Mouse (Mus musculus) forebrain, embryonic 10.5 days (tissue): Measurements from ENCODE around the gene Setd1b. TPM values are rescaled to one million over a fixed set of nuclear protein-coding genes. Genes with fewer than 3 reads are reported as not detected.

Source experiments
- DNase-seq: peaks from one replicate; pipeline ENCODE4 v3.0.0-alpha.2; 2017; ENCODE audit warnings: low spot score; ENCODE audit errors: extremely low spot score
- H3K27ac ChIP-seq: fragments of 300-500 bp; sonication (generic); 2 replicates; pipeline ENCODE4 v1.5.1; 2016; ENCODE audit warnings: mild to moderate bottlenecking
- H3K27me3 ChIP-seq: fragments of 300-500 bp; sonication (generic); 2 replicates; pipeline ENCODE4 v1.6.1; 2016; ENCODE audit warnings: mild to moderate bottlenecking; ENCODE audit not compliant: poor library complexity, severe bottlenecking
- H3K36me3 ChIP-seq: fragments of 300-500 bp; sonication (generic); replicated peaks from 2 replicates; pipeline ENCODE4 v1.6.1; 2016; ENCODE audit warnings: mild to moderate bottlenecking, moderate library complexity
- H3K4me1 ChIP-seq: fragments of 300-500 bp; sonication (generic); 2 replicates; pipeline ENCODE4 v1.6.1; 2016
- H3K4me3 ChIP-seq: fragments of 300-500 bp; sonication (generic); 2 replicates; pipeline ENCODE4 v1.5.1; 2016; ENCODE audit warnings: mild to moderate bottlenecking, moderate library complexity
- H3K9me3 ChIP-seq: fragments of 300-500 bp; sonication (generic); 2 replicates; pipeline ENCODE4 v1.6.1; 2016; ENCODE audit warnings: mild to moderate bottlenecking, moderate library complexity
- WGBS: fragments of 180-500 bp; shearing (Covaris S2); methylation state at CpG from one replicate; pipeline ENCODE4 v1.1.7; 2016; 5-methylcytosine and 5-hydroxymethylcytosine counted together
- polyA plus RNA-seq: library from polyadenylated mRNA; unstranded; fragments of >200 nt; fragmentation: Nextera tagmentation; extraction: Ambion mirVana; gene quantifications from 2 replicates; pipeline ENCODE4 v1.2.1, GENCODE M21; 2016

Gene Setd1b
- polyA plus RNA-seq, 1 experiment from 2014 or later, result 8.1 TPM

GRCm38 (mm10) chr5:123138230-123138911 lies 3.6 kb upstream of the Setd1b start:
- peaks cover 73% of the 10 kb centered on the region for H3K4me1 ChIP-seq
- DNase-seq, result peak; percentile 91

GRCm38 (mm10) chr5:123138953-123139721 lies 2.9 kb upstream of the Setd1b start:
- Histone ChIP-seq H3K9me3 (no peaks in the 10 kb centered on the region), H3K36me3 (peaks cover 30% of the 10 kb centered on the region), H3K4me1 (peaks cover 73% of the 10 kb centered on the region), H3K4me3 (peak overlapping the region; percentile 98), H3K27ac (peak overlapping the region; percentile 100), H3K27me3 (no peaks in the 10 kb centered on the region)
- WGBS, result under 1% methylated on average over 39 of the region's 39 CpGs
- DNase-seq, result peak; percentile 80

More at GRCm38 (mm10) chr5:123138230-123138911, 3.6 kb upstream of the Setd1b start:
- peak overlapping the region; percentile 100 for H3K27ac ChIP-seq
- under 1% methylated on average over 39 of the region's 40 CpGs for WGBS
- H3K27me3 ChIP-seq, result no peaks in the 10 kb centered on the region
- peaks cover 32% of the 10 kb centered on the region for H3K36me3 ChIP-seq
- no peaks in the 10 kb centered on the region for H3K9me3 ChIP-seq
- peak overlapping the region; percentile 98 for H3K4me3 ChIP-seq

GRCm38 (mm10) chr5:123139722-123140627 lies 2.0 kb upstream of the Setd1b start:
- no peaks in the 10 kb centered on the region for H3K9me3 ChIP-seq
- WGBS, result under 1% methylated on average over 28 of the region's 28 CpGs
- H3K4me1 ChIP-seq, result peaks cover 73% of the 10 kb centered on the region

GRCm38 (mm10) chr5:123140694-123141554 lies 1.1 kb upstream of the Setd1b start:
- H3K27ac ChIP-seq, result peak overlapping the region; percentile 100
- H3K9me3 ChIP-seq, result no peaks in the 10 kb centered on the region
- peak; percentile 92 for DNase-seq
- H3K27me3 ChIP-seq, result no peaks in the 10 kb centered on the region
- peaks cover 73% of the 10 kb centered on the region for H3K4me1 ChIP-seq
- peaks cover 31% of the 10 kb centered on the region for H3K36me3 ChIP-seq
- peak overlapping the region; percentile 98 for H3K4me3 ChIP-seq
- 0% methylated on average over 31 of the region's 31 CpGs for WGBS

More at GRCm38 (mm10) chr5:123139722-123140627, 2.0 kb upstream of the Setd1b start:
- DNase-seq, result peak; percentile 50
- peak overlapping the region; percentile 98 for H3K4me3 ChIP-seq
- H3K27ac ChIP-seq, result peak overlapping the region; percentile 100
- H3K36me3 ChIP-seq, result peaks cover 30% of the 10 kb centered on the region
- no peaks in the 10 kb centered on the region for H3K27me3 ChIP-seq

GRCm38 (mm10) chr5:123141555-123142160 lies 335 bp upstream of the Setd1b start:
- peaks cover 34% of the 10 kb centered on the region for H3K36me3 ChIP-seq
- peak overlapping the region; percentile 98 for H3K4me3 ChIP-seq
- H3K4me1 ChIP-seq, result peaks cover 73% of the 10 kb centered on the region
- peak; percentile 74 for DNase-seq
- H3K27me3 ChIP-seq, result no peaks in the 10 kb centered on the region
- H3K9me3 ChIP-seq, result no peaks in the 10 kb centered on the region
- H3K27ac ChIP-seq, result peak overlapping the region; percentile 100
- under 1% methylated on average over 35 of the region's 38 CpGs for WGBS

GRCm38 (mm10) chr5:123143251-123143970 lies 1.4 kb downstream of the Setd1b start:
- WGBS, result under 1% methylated on average over 24 of the region's 24 CpGs
- H3K4me3 ChIP-seq, result peak overlapping the region; percentile 98
- peak; percentile 47 for DNase-seq
- no peaks in the 10 kb centered on the region for H3K27me3 ChIP-seq
- peaks cover 67% of the 10 kb centered on the region for H3K4me1 ChIP-seq
- H3K9me3 ChIP-seq, result no peaks in the 10 kb centered on the region
- H3K27ac ChIP-seq, result peak overlapping the region; percentile 100
- peaks cover 46% of the 10 kb centered on the region for H3K36me3 ChIP-seq

- Histone ChIP-seq H3K9me3 (no peaks in the 10 kb centered on the region), H3K27me3 (no peaks in the 10 kb centered on the region), H3K4me3 (peak overlapping the region; percentile 98), H3K4me1 (peaks cover 67% of the 10 kb centered on the region), H3K36me3 (peaks cover 53% of the 10 kb centered on the region), H3K27ac (peak overlapping the region; percentile 100; the same call in 1 of the 2 replicates)
- no peak for DNase-seq
- WGBS, result 11% methylated on average over 17 of the region's 17 CpGs
Observed at GRCm38 (mm10) chr5:123143971-123144745, 2.2 kb downstream of the Setd1b start.

GRCm38 (mm10) chr5:123144746-123145590 lies 3.0 kb downstream of the Setd1b start:
- Histone ChIP-seq H3K27ac (peak overlapping the region; percentile 100; the same call in 1 of the 2 replicates), H3K27me3 (no peaks in the 10 kb centered on the region), H3K9me3 (no peaks in the 10 kb centered on the region), H3K4me3 (peak overlapping the region; percentile 98), H3K36me3 (peaks cover 61% of the 10 kb centered on the region), H3K4me1 (peaks cover 71% of the 10 kb centered on the region)
- no peak for DNase-seq
- WGBS, result 49% methylated on average over 20 of the region's 20 CpGs

GRCm38 (mm10) chr5:123146357-123146756 lies 4.4 kb downstream of the Setd1b start:
- Histone ChIP-seq H3K9me3 (no peaks in the 10 kb centered on the region), H3K27me3 (no peaks in the 10 kb centered on the region), H3K4me3 (no peak overlapping the region), H3K36me3 (peaks cover 75% of the 10 kb centered on the region), H3K27ac (0 out of 2 replicates have a peak overlapping the region, but pooled peaks have one; percentile 11), H3K4me1 (peaks cover 84% of the 10 kb centered on the region)
- no peak for DNase-seq
- 84% methylated on average over 11 of the region's 11 CpGs for WGBS

- 91% methylated on average over 17 of the region's 17 CpGs for WGBS
- no peak for DNase-seq
- Histone ChIP-seq H3K4me3 (0 out of 2 replicates have a peak overlapping the region, but pooled peaks have one; percentile 15), H3K36me3 (peaks cover 87% of the 10 kb centered on the region), H3K4me1 (peaks cover 78% of the 10 kb centered on the region), H3K27me3 (no peaks in the 10 kb centered on the region), H3K9me3 (no peaks in the 10 kb centered on the region), H3K27ac (no peak overlapping the region)
Observed at GRCm38 (mm10) chr5:123147569-123147968, 5.6 kb downstream of the Setd1b start.
